Mouse (Mus musculus): ENCODE results near the gene Tmem258. TPM values are rescaled to one million over a fixed set of nuclear protein-coding genes. Genes with fewer than 3 reads are reported as not detected.

The Tmem258 gene
- polyA plus RNA-seq, 1 experiment from 2014 or later = 449 TPM

- peaks cover 49% of the 10 kb centered on the region for H3K36me3 ChIP-seq
- H3K9ac ChIP-seq = no peak overlapping the region
Measured at GRCm38 (mm10) chr19:10186569-10186968, 17.2 kb upstream of the Tmem258 start.

GRCm38 (mm10) chr19:10188281-10188811, 15.5 kb upstream of the Tmem258 start:
- H3K36me3 ChIP-seq = peaks cover 67% of the 10 kb centered on the region
- no peak overlapping the region for H3K9ac ChIP-seq
- H3K27me3 ChIP-seq = no peaks in the 10 kb centered on the region
- 55% methylated on average over 10 of the region's 10 CpGs for WGBS
- peak overlapping the region; percentile 40; the same call in 1 of the 2 replicates for H3K27ac ChIP-seq (replicated peaks)
- no peak overlapping the region for H3K4me2 ChIP-seq (replicated peaks)
- ATAC-seq (ENCODE audit: insufficient number of reproducible peaks, low FRiP score, low TSS enrichment, low read depth) = no peak
- peaks cover 21% of the 10 kb centered on the region for H3K4me1 ChIP-seq
- no peaks in the 10 kb centered on the region for H3K9me3 ChIP-seq (replicated peaks)
- H3K4me3 ChIP-seq (replicated peaks) = no peak overlapping the region

More at GRCm38 (mm10) chr19:10186569-10186968, 17.2 kb upstream of the Tmem258 start:
- WGBS = 90% methylated on average over 8 of the region's 8 CpGs
- ATAC-seq (ENCODE audit: insufficient number of reproducible peaks, low FRiP score, low TSS enrichment, low read depth) = no peak
- Histone ChIP-seq H3K4me1 (peaks cover 21% of the 10 kb centered on the region), H3K4me2 (replicated peaks) (no peak overlapping the region), H3K27me3 (no peaks in the 10 kb centered on the region), H3K4me3 (replicated peaks) (no peak overlapping the region), H3K27ac (replicated peaks) (no peak overlapping the region), H3K9me3 (replicated peaks) (no peaks in the 10 kb centered on the region)

GRCm38 (mm10) chr19:10189022-10189421, 14.8 kb upstream of the Tmem258 start:
- Histone ChIP-seq H3K9ac (no peak overlapping the region), H3K27ac (replicated peaks) (0 out of 2 replicates have a peak overlapping the region, but pooled peaks have one; percentile 40), H3K9me3 (replicated peaks) (no peaks in the 10 kb centered on the region), H3K36me3 (peaks cover 74% of the 10 kb centered on the region), H3K27me3 (no peaks in the 10 kb centered on the region), H3K4me2 (replicated peaks) (no peak overlapping the region), H3K4me1 (peaks cover 17% of the 10 kb centered on the region), H3K4me3 (replicated peaks) (no peak overlapping the region)
- WGBS = 97% methylated on average over 6 of the region's 6 CpGs
- ATAC-seq (ENCODE audit: insufficient number of reproducible peaks, low FRiP score, low TSS enrichment, low read depth) = no peak

- WGBS = 96% methylated on average over 8 of the region's 8 CpGs
- no peak overlapping the region for H3K4me2 ChIP-seq (replicated peaks)
Measured at GRCm38 (mm10) chr19:10189940-10190339, 13.9 kb upstream of the Tmem258 start.

GRCm38 (mm10) chr19:10190796-10191195, 13.0 kb upstream of the Tmem258 start:
- no peaks in the 10 kb centered on the region for H3K9me3 ChIP-seq (replicated peaks)
- 44% methylated on average over 2 of the region's 2 CpGs for WGBS
- peaks cover 83% of the 10 kb centered on the region for H3K36me3 ChIP-seq
- H3K27me3 ChIP-seq = no peaks in the 10 kb centered on the region
- ATAC-seq (ENCODE audit: insufficient number of reproducible peaks, low FRiP score, low TSS enrichment, low read depth) = no peak
- no peak overlapping the region for H3K9ac ChIP-seq
- no peak overlapping the region for H3K4me3 ChIP-seq (replicated peaks)
- no peak overlapping the region for H3K27ac ChIP-seq (replicated peaks)
- H3K4me1 ChIP-seq = peaks cover 11% of the 10 kb centered on the region
- H3K4me2 ChIP-seq (replicated peaks) = no peak overlapping the region

More at GRCm38 (mm10) chr19:10189940-10190339, 13.9 kb upstream of the Tmem258 start:
- no peak for ATAC-seq (ENCODE audit: insufficient number of reproducible peaks, low FRiP score, low TSS enrichment, low read depth)
- Histone ChIP-seq H3K36me3 (peaks cover 82% of the 10 kb centered on the region), H3K27me3 (no peaks in the 10 kb centered on the region), H3K9me3 (replicated peaks) (no peaks in the 10 kb centered on the region), H3K4me1 (peaks cover 11% of the 10 kb centered on the region), H3K4me3 (replicated peaks) (no peak overlapping the region), H3K27ac (replicated peaks) (no peak overlapping the region), H3K9ac (no peak overlapping the region)

GRCm38 (mm10) chr19:10191326-10191725, 12.5 kb upstream of the Tmem258 start:
- WGBS = 61% methylated on average over 7 of the region's 7 CpGs
- Histone ChIP-seq H3K27ac (replicated peaks) (no peak overlapping the region), H3K27me3 (no peaks in the 10 kb centered on the region), H3K36me3 (peaks cover 81% of the 10 kb centered on the region), H3K4me1 (peaks cover 11% of the 10 kb centered on the region), H3K9ac (no peak overlapping the region), H3K4me2 (replicated peaks) (no peak overlapping the region), H3K9me3 (replicated peaks) (no peaks in the 10 kb centered on the region), H3K4me3 (replicated peaks) (no peak overlapping the region)
- no peak for ATAC-seq (ENCODE audit: insufficient number of reproducible peaks, low FRiP score, low TSS enrichment, low read depth)

- Histone ChIP-seq H3K9ac (no peak overlapping the region), H3K4me3 (replicated peaks) (no peak overlapping the region), H3K27ac (replicated peaks) (no peak overlapping the region), H3K27me3 (no peaks in the 10 kb centered on the region), H3K4me2 (replicated peaks) (no peak overlapping the region), H3K9me3 (replicated peaks) (no peaks in the 10 kb centered on the region), H3K36me3 (peaks cover 63% of the 10 kb centered on the region), H3K4me1 (no peaks in the 10 kb centered on the region)
- no peak for ATAC-seq (ENCODE audit: insufficient number of reproducible peaks, low FRiP score, low TSS enrichment, low read depth)
- WGBS = 86% methylated on average over 11 of the region's 11 CpGs
Measured at GRCm38 (mm10) chr19:10194337-10194736, 9.5 kb upstream of the Tmem258 start.

- Histone ChIP-seq H3K9ac (no peak overlapping the region), H3K9me3 (replicated peaks) (no peaks in the 10 kb centered on the region), H3K27ac (replicated peaks) (no peak overlapping the region), H3K4me1 (no peaks in the 10 kb centered on the region), H3K27me3 (no peaks in the 10 kb centered on the region), H3K4me3 (replicated peaks) (no peak overlapping the region), H3K4me2 (replicated peaks) (no peak overlapping the region), H3K36me3 (peaks cover 63% of the 10 kb centered on the region)
- ATAC-seq (ENCODE audit: insufficient number of reproducible peaks, low FRiP score, low TSS enrichment, low read depth) = no peak
- WGBS = 78% methylated on average over 5 of the region's 5 CpGs
Measured at GRCm38 (mm10) chr19:10195252-10195651, 8.6 kb upstream of the Tmem258 start.

GRCm38 (mm10) chr19:10197130-10197529, 6.7 kb upstream of the Tmem258 start:
- H3K4me1 ChIP-seq = no peaks in the 10 kb centered on the region
- no peak overlapping the region for H3K4me2 ChIP-seq (replicated peaks)
- H3K27ac ChIP-seq (replicated peaks) = no peak overlapping the region
- ATAC-seq (ENCODE audit: insufficient number of reproducible peaks, low FRiP score, low TSS enrichment, low read depth) = no peak
- H3K4me3 ChIP-seq (replicated peaks) = no peak overlapping the region
- peaks cover 65% of the 10 kb centered on the region for H3K36me3 ChIP-seq
- H3K27me3 ChIP-seq = no peaks in the 10 kb centered on the region
- WGBS = 82% methylated on average over 4 of the region's 4 CpGs
- no peaks in the 10 kb centered on the region for H3K9me3 ChIP-seq (replicated peaks)
- H3K9ac ChIP-seq = no peak overlapping the region

GRCm38 (mm10) chr19:10198286-10198685, 5.5 kb upstream of the Tmem258 start:
- 68% methylated on average over 2 of the region's 2 CpGs for WGBS
- Histone ChIP-seq H3K4me1 (peaks cover 8% of the 10 kb centered on the region), H3K4me2 (replicated peaks) (no peak overlapping the region), H3K4me3 (replicated peaks) (no peak overlapping the region), H3K27ac (replicated peaks) (no peak overlapping the region), H3K27me3 (no peaks in the 10 kb centered on the region), H3K9me3 (replicated peaks) (no peaks in the 10 kb centered on the region), H3K9ac (no peak overlapping the region), H3K36me3 (peaks cover 54% of the 10 kb centered on the region)
- ATAC-seq (ENCODE audit: insufficient number of reproducible peaks, low FRiP score, low TSS enrichment, low read depth) = no peak

- H3K4me3 ChIP-seq (replicated peaks) = no peak overlapping the region
- WGBS = 25% methylated on average over 3 of the region's 3 CpGs
- no peak overlapping the region for H3K27ac ChIP-seq (replicated peaks)
- ATAC-seq (ENCODE audit: insufficient number of reproducible peaks, low FRiP score, low TSS enrichment, low read depth) = no peak
- H3K36me3 ChIP-seq = peaks cover 49% of the 10 kb centered on the region
- H3K9me3 ChIP-seq (replicated peaks) = no peaks in the 10 kb centered on the region
- H3K4me2 ChIP-seq (replicated peaks) = no peak overlapping the region
- no peak overlapping the region for H3K9ac ChIP-seq
- peaks cover 10% of the 10 kb centered on the region for H3K4me1 ChIP-seq
- no peaks in the 10 kb centered on the region for H3K27me3 ChIP-seq
Measured at GRCm38 (mm10) chr19:10198723-10199122, 5.1 kb upstream of the Tmem258 start.

Measured in embryonic facial prominence, embryonic 15.5 days (tissue).